Mouse (Mus musculus): Measurements from ENCODE around the gene Ppp1r14b. TPM values are rescaled to one million over a fixed set of nuclear protein-coding genes. Genes with fewer than 3 reads are reported as not detected.

The Ppp1r14b gene
- polyA plus RNA-seq, 1 experiment = 151 TPM

GRCm38 (mm10) chr19:6955424-6955823, 19.3 kb upstream of the Ppp1r14b start:
- no peak overlapping the region for H3K9ac ChIP-seq (ENCODE audit: low read depth, poor library complexity, severe bottlenecking)
- peaks cover 5% of the 10 kb centered on the region for H3K36me3 ChIP-seq (ENCODE audit: control insufficient read depth, insufficient read depth, low read length, poor library complexity, severe bottlenecking)
- H3K4me3 ChIP-seq (ENCODE audit: low read depth, low read length) = no peak overlapping the region
- TF ChIP-seq POLR2A (IDR thresholded peaks at IDR 0.05; ENCODE audit: insufficient read depth, low read length) (no peak), EP300 (IDR thresholded peaks at IDR 0.05; ENCODE audit: insufficient read depth, low read depth, low read length) (no peak), CTCF (IDR thresholded peaks at IDR 0.05; ENCODE audit: low read depth, low read length) (no peak)
- no peaks in the 10 kb centered on the region for H3K4me1 ChIP-seq (ENCODE audit: control insufficient read depth, insufficient read depth, low read length)
- no peaks in the 10 kb centered on the region for H3K27me3 ChIP-seq (ENCODE audit: control insufficient read depth, insufficient read depth, low read length, poor library complexity, severe bottlenecking)
- no peaks in the 10 kb centered on the region for H3K9me3 ChIP-seq (replicated peaks; ENCODE audit: control insufficient read depth, insufficient read depth, low read length, poor library complexity, severe bottlenecking)
- no peak overlapping the region for H3K27ac ChIP-seq (ENCODE audit: insufficient read depth, low read length)

GRCm38 (mm10) chr19:6956461-6956860, 18.3 kb upstream of the Ppp1r14b start:
- H3K4me1 ChIP-seq (ENCODE audit: control insufficient read depth, insufficient read depth, low read length) = no peaks in the 10 kb centered on the region
- H3K9ac ChIP-seq (ENCODE audit: low read depth, poor library complexity, severe bottlenecking) = no peak overlapping the region
- TF ChIP-seq POLR2A (IDR thresholded peaks at IDR 0.05; ENCODE audit: insufficient read depth, low read length) = no peak
- no peak for TF ChIP-seq EP300 (IDR thresholded peaks at IDR 0.05; ENCODE audit: insufficient read depth, low read depth, low read length)
- TF ChIP-seq CTCF (IDR thresholded peaks at IDR 0.05; ENCODE audit: low read depth, low read length) = no peak
- H3K27ac ChIP-seq (ENCODE audit: insufficient read depth, low read length) = no peak overlapping the region
- no peak overlapping the region for H3K4me3 ChIP-seq (ENCODE audit: low read depth, low read length)
- no peaks in the 10 kb centered on the region for H3K9me3 ChIP-seq (replicated peaks; ENCODE audit: control insufficient read depth, insufficient read depth, low read length, poor library complexity, severe bottlenecking)
- H3K27me3 ChIP-seq (ENCODE audit: control insufficient read depth, insufficient read depth, low read length, poor library complexity, severe bottlenecking) = no peaks in the 10 kb centered on the region
- peaks cover 5% of the 10 kb centered on the region for H3K36me3 ChIP-seq (ENCODE audit: control insufficient read depth, insufficient read depth, low read length, poor library complexity, severe bottlenecking)

GRCm38 (mm10) chr19:6968491-6969271, 6.1 kb upstream of the Ppp1r14b start:
- Histone ChIP-seq H3K9ac (ENCODE audit: low read depth, poor library complexity, severe bottlenecking) (peak overlapping the region; percentile 66), H3K9me3 (replicated peaks; ENCODE audit: control insufficient read depth, insufficient read depth, low read length, poor library complexity, severe bottlenecking) (no peaks in the 10 kb centered on the region), H3K4me3 (ENCODE audit: low read depth, low read length) (peak overlapping the region; percentile 96), H3K4me1 (ENCODE audit: control insufficient read depth, insufficient read depth, low read length) (peaks cover 12% of the 10 kb centered on the region), H3K27ac (ENCODE audit: insufficient read depth, low read length) (no peak overlapping the region), H3K27me3 (ENCODE audit: control insufficient read depth, insufficient read depth, low read length, poor library complexity, severe bottlenecking) (no peaks in the 10 kb centered on the region), H3K36me3 (ENCODE audit: control insufficient read depth, insufficient read depth, low read length, poor library complexity, severe bottlenecking) (peaks cover 6% of the 10 kb centered on the region)
- TF ChIP-seq POLR2A (IDR thresholded peaks at IDR 0.05; ENCODE audit: insufficient read depth, low read length) (no peak), CTCF (IDR thresholded peaks at IDR 0.05; ENCODE audit: low read depth, low read length) (no peak), EP300 (IDR thresholded peaks at IDR 0.05; ENCODE audit: insufficient read depth, low read depth, low read length) (no peak)

GRCm38 (mm10) chr19:6969291-6969664, 5.5 kb upstream of the Ppp1r14b start:
- TF ChIP-seq CTCF (IDR thresholded peaks at IDR 0.05; ENCODE audit: low read depth, low read length) (no peak), POLR2A (IDR thresholded peaks at IDR 0.05; ENCODE audit: insufficient read depth, low read length) (no peak), EP300 (IDR thresholded peaks at IDR 0.05; ENCODE audit: insufficient read depth, low read depth, low read length) (no peak)
- Histone ChIP-seq H3K36me3 (ENCODE audit: control insufficient read depth, insufficient read depth, low read length, poor library complexity, severe bottlenecking) (peaks cover 6% of the 10 kb centered on the region), H3K4me3 (ENCODE audit: low read depth, low read length) (peak overlapping the region; percentile 96), H3K9ac (ENCODE audit: low read depth, poor library complexity, severe bottlenecking) (peak overlapping the region; percentile 66), H3K27me3 (ENCODE audit: control insufficient read depth, insufficient read depth, low read length, poor library complexity, severe bottlenecking) (no peaks in the 10 kb centered on the region), H3K9me3 (replicated peaks; ENCODE audit: control insufficient read depth, insufficient read depth, low read length, poor library complexity, severe bottlenecking) (no peaks in the 10 kb centered on the region), H3K27ac (ENCODE audit: insufficient read depth, low read length) (no peak overlapping the region), H3K4me1 (ENCODE audit: control insufficient read depth, insufficient read depth, low read length) (peaks cover 12% of the 10 kb centered on the region)

- Histone ChIP-seq H3K4me3 (ENCODE audit: low read depth, low read length) (peak overlapping the region; percentile 96), H3K4me1 (ENCODE audit: control insufficient read depth, insufficient read depth, low read length) (peaks cover 12% of the 10 kb centered on the region), H3K27ac (ENCODE audit: insufficient read depth, low read length) (peak overlapping the region; percentile 44), H3K36me3 (ENCODE audit: control insufficient read depth, insufficient read depth, low read length, poor library complexity, severe bottlenecking) (peaks cover 6% of the 10 kb centered on the region), H3K9me3 (replicated peaks; ENCODE audit: control insufficient read depth, insufficient read depth, low read length, poor library complexity, severe bottlenecking) (no peaks in the 10 kb centered on the region), H3K9ac (ENCODE audit: low read depth, poor library complexity, severe bottlenecking) (peak overlapping the region; percentile 66), H3K27me3 (ENCODE audit: control insufficient read depth, insufficient read depth, low read length, poor library complexity, severe bottlenecking) (no peaks in the 10 kb centered on the region)
- TF ChIP-seq POLR2A (IDR thresholded peaks at IDR 0.05; ENCODE audit: insufficient read depth, low read length) = no peak
- peak; percentile 58 for TF ChIP-seq CTCF (IDR thresholded peaks at IDR 0.05; ENCODE audit: low read depth, low read length)
- TF ChIP-seq EP300 (IDR thresholded peaks at IDR 0.05; ENCODE audit: insufficient read depth, low read depth, low read length) = 0 out of 2 replicates have a peak, but pooled peaks have one; percentile 33
These were observed 4.9 kb upstream of the Ppp1r14b start for GRCm38 (mm10) chr19:6969665-6970381.

Data from ES-Bruce4 (cell line).